Mouse (Mus musculus) embryonic facial prominence, embryonic 15.5 days (tissue): Measurements from ENCODE around the gene Gstt3. TPM values are rescaled to one million over a fixed set of nuclear protein-coding genes. Genes with fewer than 3 reads are reported as not detected.

ENCODE experiments used
- ATAC-seq: fragments of 200-750 bp; cut with Nextera tagmentation; 2 replicates; pipeline ENCODE4 v1.8.0; 2017; ENCODE audit warnings: low read depth, moderate TSS enrichment; ENCODE audit not compliant: insufficient number of reproducible peaks, low FRiP score, low TSS enrichment
- H3K27ac ChIP-seq: fragments of 300-500 bp; sonication (generic); replicated peaks from 2 replicates; pipeline ENCODE4 v1.5.1; 2015; ENCODE audit warnings: mild to moderate bottlenecking, inconsistent platforms
- H3K27me3 ChIP-seq: fragments of 300-500 bp; sonication (generic); 2 replicates; pipeline ENCODE4 v1.6.1; 2015; ENCODE audit warnings: inconsistent platforms
- H3K36me3 ChIP-seq: fragments of 300-500 bp; sonication (generic); 2 replicates; pipeline ENCODE4 v1.6.1; 2015; ENCODE audit warnings: mild to moderate bottlenecking, inconsistent platforms
- H3K4me1 ChIP-seq: fragments of 300-500 bp; sonication (generic); 2 replicates; pipeline ENCODE4 v1.6.1; 2015; ENCODE audit warnings: inconsistent platforms
- H3K4me2 ChIP-seq: fragments of 300-500 bp; sonication (generic); replicated peaks from 2 replicates; pipeline ENCODE4 v1.6.1; 2015; ENCODE audit warnings: mild to moderate bottlenecking, inconsistent platforms
- H3K4me3 ChIP-seq: fragments of 300-500 bp; sonication (generic); replicated peaks from 2 replicates; pipeline ENCODE4 v1.5.1; 2015; ENCODE audit warnings: mild to moderate bottlenecking, inconsistent platforms
- H3K9ac ChIP-seq: fragments of 300-500 bp; sonication (generic); 2 replicates; pipeline ENCODE4 v1.6.1; 2015; ENCODE audit warnings: inconsistent platforms
- H3K9me3 ChIP-seq: fragments of 300-500 bp; sonication (generic); replicated peaks from 2 replicates; pipeline ENCODE4 v1.6.1; 2016; ENCODE audit warnings: inconsistent platforms
- WGBS: fragments of 180-500 bp; shearing (Covaris S2); methylation state at CpG from one replicate; pipeline ENCODE4 v1.1.7; 2015; 5-methylcytosine and 5-hydroxymethylcytosine counted together
- polyA plus RNA-seq: library from polyadenylated mRNA; unstranded; fragments of >200 nt; fragmentation: Nextera tagmentation; extraction: Ambion mirVana; gene quantifications from 2 replicates; pipeline ENCODE4 v1.2.1, GENCODE M21; 2015

Gene Gstt3
- 17.1 and 18.1 TPM in 2 replicates for polyA plus RNA-seq

DNA sequence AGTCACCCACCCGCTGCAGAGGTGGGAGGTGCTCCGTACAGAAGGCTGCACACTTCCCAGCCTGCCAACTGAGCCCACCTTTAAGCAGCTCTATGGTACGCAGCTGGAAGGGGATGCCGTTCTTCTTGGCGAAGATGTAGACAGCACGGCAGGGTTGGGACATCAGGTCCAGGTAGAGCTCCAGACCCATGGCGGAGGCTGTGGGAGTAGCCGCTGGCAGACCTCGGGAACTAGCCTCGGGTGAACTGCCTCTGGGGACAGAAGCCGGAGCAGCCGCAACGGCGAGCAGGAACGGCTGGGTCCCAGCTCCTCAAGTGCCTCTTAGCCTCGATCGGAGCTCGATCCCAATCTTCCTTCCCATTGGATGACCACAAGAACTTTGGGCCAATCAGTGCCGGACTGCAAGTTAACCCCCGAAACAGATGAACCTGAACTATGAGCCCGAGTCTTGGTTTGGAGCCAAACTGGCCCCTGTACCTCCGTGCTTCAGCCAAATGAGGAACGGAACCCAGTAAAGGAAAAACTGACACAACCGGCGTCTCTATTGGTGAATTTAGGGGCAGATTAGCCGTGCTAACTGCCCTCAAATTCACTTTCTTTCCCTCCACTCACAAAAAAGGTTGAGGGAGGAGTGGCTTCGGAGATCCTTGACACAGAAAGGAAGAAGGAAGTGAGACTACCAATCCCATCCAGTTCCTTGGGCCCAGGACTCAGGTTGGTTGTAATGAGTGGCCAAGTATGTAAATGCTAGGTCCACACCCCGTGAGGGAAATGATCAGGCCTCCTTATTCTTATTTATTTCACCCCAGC lies at the start of gene Gstt3, which contains the start of gene Gm20441:
Gene Gstt3, minus strand, starts transcription at position 646 of the 810 bp plus-strand sequence.
Gene Gm20441, minus strand, starts transcription at position 186 of the 810 bp plus-strand sequence.
- Histone ChIP-seq H3K36me3 (no peaks in the 10 kb centered on the region), H3K27ac (peak within 1 kb of the TSS; percentile 71), H3K4me1 (peaks cover 17% of the 10 kb centered on the region), H3K4me3 (peak within 1 kb of the TSS; percentile 52), H3K4me2 (peak within 1 kb of the TSS; percentile 88), H3K27me3 (peaks cover 18% of the 10 kb centered on the region; the same call in 1 of the 2 replicates), H3K9ac (peak within 1 kb of the TSS; percentile 45), H3K9me3 (no peaks in the 10 kb centered on the region)
- WGBS: under 1% methylated on average over 28 of the region's 28 CpGs
- ATAC-seq: peak; percentile 71; the same call in 1 of the 2 replicates

DNA sequence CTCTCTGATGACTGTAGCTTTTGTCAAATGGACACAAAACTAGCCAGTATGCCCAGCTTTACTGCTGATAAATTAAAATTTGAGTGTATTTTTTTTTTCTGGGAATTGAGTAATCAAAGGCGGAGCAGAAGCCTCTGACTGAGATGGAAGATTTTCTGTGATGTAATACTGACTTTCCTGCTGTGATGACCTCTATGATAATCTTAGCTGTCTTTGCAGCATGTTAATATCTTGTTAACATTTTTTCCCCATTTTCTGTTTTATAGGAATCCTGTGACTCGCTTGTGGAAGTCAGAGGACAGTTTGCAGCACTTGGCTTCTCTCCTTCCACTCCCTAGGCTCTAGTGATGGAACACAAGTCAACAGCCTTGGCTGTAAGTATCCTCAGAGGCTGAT lies 49.1 kb upstream of the Gstt3 start:
- H3K4me3 ChIP-seq: no peak overlapping the region
- no peak overlapping the region for H3K9ac ChIP-seq
- peaks cover 28% of the 10 kb centered on the region for H3K4me1 ChIP-seq
- no peak overlapping the region for H3K27ac ChIP-seq
- 0 out of 2 replicates have a peak, but pooled peaks cover 9% of the 10 kb centered on the region for H3K27me3 ChIP-seq
- H3K4me2 ChIP-seq: no peak overlapping the region
- 70% methylated on average over 2 of the region's 2 CpGs for WGBS
- no peak for ATAC-seq
- no peaks in the 10 kb centered on the region for H3K9me3 ChIP-seq
- H3K36me3 ChIP-seq: no peaks in the 10 kb centered on the region

DNA sequence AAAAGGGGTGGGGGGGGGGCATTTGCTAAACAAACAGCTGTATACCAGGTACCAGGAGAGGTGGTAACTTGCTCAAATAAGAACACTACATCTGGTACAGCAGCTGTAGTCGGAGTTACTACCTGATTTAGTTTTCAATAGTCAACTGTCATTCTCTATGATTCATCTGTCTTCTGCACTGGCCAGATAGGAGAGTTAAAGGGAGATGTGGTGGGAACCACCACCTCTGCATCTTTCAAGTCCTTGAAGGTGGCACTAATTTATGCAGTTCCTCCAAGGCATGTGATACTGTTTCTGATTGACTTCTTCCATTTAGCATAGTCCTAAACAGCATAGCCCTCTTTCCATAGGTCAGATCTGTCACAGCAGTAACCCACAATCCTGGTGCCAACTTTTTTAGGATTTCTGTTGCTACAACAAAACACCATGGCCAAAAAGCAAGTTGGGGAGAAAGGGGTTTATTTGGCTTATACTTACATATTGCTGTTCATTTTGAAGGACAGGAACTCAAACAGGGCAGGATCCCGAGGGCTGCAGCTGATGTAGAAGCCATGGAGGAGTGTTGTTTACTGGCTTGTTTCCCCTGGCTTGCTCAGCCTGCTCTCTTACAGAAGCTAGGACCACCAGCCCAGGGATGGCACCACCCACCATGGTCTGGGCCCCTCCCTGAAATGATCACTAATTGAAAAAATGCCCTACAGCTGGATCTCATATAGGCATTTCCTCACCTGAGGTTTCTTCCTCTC lies 48.5 kb upstream of the Gstt3 start:
- no peak overlapping the region for H3K4me2 ChIP-seq
- no peaks in the 10 kb centered on the region for H3K36me3 ChIP-seq
- H3K27me3 ChIP-seq: 0 out of 2 replicates have a peak, but pooled peaks cover 9% of the 10 kb centered on the region
- no peak overlapping the region for H3K27ac ChIP-seq
- no peaks in the 10 kb centered on the region for H3K9me3 ChIP-seq
- peaks cover 22% of the 10 kb centered on the region for H3K4me1 ChIP-seq
- ATAC-seq: no peak
- 68% methylated on average over 2 of the region's 2 CpGs for WGBS
- H3K9ac ChIP-seq: no peak overlapping the region
- H3K4me3 ChIP-seq: no peak overlapping the region

DNA sequence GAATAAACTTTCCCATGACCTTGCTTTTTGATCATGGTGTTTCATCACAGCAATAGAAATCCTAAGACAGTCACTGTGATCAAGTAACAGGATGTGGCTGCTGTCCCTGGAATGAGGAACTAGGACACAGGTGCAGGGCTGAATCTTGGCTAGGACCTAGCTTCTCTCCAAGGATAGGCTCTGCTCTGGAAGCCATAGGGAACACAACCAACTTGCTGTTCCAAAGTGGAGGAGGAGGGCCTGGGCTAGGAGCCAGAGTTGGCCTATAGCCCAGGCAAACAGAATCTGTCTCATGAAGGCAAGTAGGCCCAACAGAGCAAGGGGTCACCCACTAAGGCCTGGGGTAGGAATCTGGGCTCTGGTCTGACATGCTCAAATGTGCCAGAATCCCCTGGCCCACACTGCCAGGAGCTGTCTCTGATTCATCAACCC lies 47.3 kb upstream of the Gstt3 start:
- 0 out of 2 replicates have a peak, but pooled peaks cover 4% of the 10 kb centered on the region for H3K27me3 ChIP-seq
- no peak overlapping the region for H3K9ac ChIP-seq
- no peaks in the 10 kb centered on the region for H3K36me3 ChIP-seq
- H3K4me2 ChIP-seq: no peak overlapping the region
- no peak overlapping the region for H3K27ac ChIP-seq
- peaks cover 10% of the 10 kb centered on the region for H3K4me1 ChIP-seq
- ATAC-seq: no peak
- no peaks in the 10 kb centered on the region for H3K9me3 ChIP-seq
- H3K4me3 ChIP-seq: no peak overlapping the region

DNA sequence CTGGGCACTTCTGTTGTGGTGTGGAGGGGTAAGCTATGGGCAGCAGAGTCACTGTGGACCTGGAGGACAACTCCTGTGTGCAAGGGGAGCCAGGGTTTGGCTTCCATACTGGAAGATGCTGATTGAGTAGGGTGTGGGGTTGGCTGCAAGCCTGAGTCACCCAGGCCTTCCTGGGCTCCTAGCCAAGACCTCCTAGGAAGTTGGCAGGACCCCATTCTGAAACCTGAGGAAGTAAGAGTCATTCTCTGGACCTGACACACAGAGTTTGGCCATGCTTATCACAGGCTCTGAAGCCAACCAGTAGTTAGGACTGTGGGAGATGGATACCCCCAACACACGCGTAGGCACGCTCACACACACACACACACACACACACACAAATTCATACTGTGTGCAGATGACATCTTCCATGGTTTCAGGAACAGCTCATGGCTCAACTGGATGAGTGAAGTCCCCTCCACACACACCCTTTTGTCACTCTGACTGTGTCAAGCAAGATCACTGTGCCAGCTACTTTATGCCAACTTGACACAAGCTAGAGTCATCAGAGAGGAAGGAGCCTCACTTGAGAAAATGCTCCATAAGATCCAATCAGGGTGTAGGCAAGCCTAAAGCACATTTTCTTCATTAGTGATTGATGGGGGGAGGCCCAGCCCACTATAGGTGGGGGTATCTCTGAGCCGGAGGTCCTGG lies 46.6 kb upstream of the Gstt3 start:
- Histone ChIP-seq H3K4me3 (no peak overlapping the region), H3K4me1 (peaks cover 7% of the 10 kb centered on the region; the same call in 1 of the 2 replicates), H3K9ac (no peak overlapping the region), H3K27ac (no peak overlapping the region), H3K4me2 (no peak overlapping the region), H3K36me3 (no peaks in the 10 kb centered on the region), H3K9me3 (no peaks in the 10 kb centered on the region), H3K27me3 (no peaks in the 10 kb centered on the region)
- no peak for ATAC-seq
- 81% methylated on average over 4 of the region's 4 CpGs for WGBS

DNA sequence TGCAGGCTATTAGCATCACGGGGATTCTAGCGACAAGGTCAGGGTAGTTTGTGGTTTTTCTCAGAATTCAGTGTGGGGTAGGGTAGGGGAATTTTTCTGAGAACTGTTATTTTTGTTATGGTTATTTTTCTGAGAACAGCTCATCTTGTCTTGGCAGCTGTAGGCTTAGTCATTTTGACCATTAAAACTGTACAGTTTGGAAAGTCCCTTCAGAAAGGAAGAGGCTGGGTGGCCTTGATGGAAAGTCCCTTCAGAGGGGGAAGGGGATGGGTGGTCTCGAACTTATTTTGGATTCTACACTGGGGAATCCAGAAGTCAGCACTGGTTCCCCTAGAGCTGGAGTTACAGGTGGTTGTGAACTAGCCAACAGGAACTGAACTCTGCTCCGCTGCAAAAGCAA lies 43.3 kb upstream of the Gstt3 start:
- 80% methylated on average over 4 of the region's 4 CpGs for WGBS
- Histone ChIP-seq H3K4me2 (no peak overlapping the region), H3K4me3 (no peak overlapping the region), H3K9ac (no peak overlapping the region), H3K9me3 (no peaks in the 10 kb centered on the region), H3K27ac (no peak overlapping the region), H3K36me3 (no peaks in the 10 kb centered on the region), H3K4me1 (peaks cover 7% of the 10 kb centered on the region; the same call in 1 of the 2 replicates), H3K27me3 (no peaks in the 10 kb centered on the region)
- no peak for ATAC-seq

DNA sequence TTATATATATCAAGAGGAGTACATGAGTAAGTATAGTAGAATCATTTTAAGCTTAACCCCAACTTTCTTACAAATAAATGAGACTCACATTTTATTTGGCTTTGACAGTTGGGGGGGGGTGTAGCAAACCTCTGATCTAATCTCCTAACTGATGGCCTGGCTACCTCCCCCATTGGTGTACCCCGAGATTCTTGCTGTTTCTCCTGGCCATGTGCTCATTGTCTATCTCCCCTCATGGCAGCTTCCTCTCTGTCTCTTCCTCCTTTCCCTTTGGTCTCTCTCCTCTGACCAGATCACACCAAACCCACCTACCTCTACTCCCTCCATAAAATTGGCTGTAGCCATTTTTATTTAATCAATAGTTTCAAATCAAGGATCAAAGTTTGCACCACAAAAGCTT lies 42.6 kb upstream of the Gstt3 start:
- H3K4me3 ChIP-seq: no peak overlapping the region
- H3K27me3 ChIP-seq: no peaks in the 10 kb centered on the region
- 88% methylated on average over 1 of the region's 1 CpGs for whole genome bisulfite sequencing
- no peak for ATAC-seq
- H3K9ac ChIP-seq: no peak overlapping the region
- peaks cover 7% of the 10 kb centered on the region; the same call in 1 of the 2 replicates for H3K4me1 ChIP-seq
- H3K27ac ChIP-seq: no peak overlapping the region
- H3K4me2 ChIP-seq: no peak overlapping the region
- H3K36me3 ChIP-seq: no peaks in the 10 kb centered on the region
- no peaks in the 10 kb centered on the region for H3K9me3 ChIP-seq

DNA sequence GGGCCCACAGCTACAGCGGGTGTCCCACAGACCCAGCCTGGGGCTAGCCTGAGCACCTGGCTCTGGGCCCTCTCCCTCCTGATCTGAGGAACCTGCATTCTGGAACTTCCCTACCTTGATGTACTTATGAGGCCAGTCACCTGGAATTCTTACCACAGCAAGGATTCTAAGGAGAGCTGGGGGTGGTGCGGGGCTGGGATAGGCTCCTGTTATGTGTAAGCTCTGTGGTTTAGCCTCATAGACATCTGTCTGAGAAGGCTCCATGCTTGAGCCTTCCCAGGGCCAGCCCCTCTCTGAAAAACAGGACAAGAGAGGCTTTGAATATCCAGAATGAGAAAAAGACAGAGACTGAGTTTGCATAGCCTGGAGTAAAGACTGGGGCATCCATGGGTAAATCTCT lies 41.2 kb upstream of the Gstt3 start, which contains the start of gene Gstt4:
Gene Gstt4, minus strand, starts transcription at position 101 of the 400 bp plus-strand sequence.
- no peak within 1 kb of the TSS for H3K4me3 ChIP-seq
- no peak within 1 kb of the TSS for H3K27ac ChIP-seq
- no peak within 1 kb of the TSS for H3K4me2 ChIP-seq
- peaks cover 3% of the 10 kb centered on the region; the same call in 1 of the 2 replicates for H3K4me1 ChIP-seq
- no peaks in the 10 kb centered on the region for H3K27me3 ChIP-seq
- no peak for ATAC-seq
- H3K9me3 ChIP-seq: no peaks in the 10 kb centered on the region
- no peak within 1 kb of the TSS for H3K9ac ChIP-seq
- no peaks in the 10 kb centered on the region for H3K36me3 ChIP-seq
- 86% methylated on average over 2 of the region's 2 CpGs for WGBS

DNA sequence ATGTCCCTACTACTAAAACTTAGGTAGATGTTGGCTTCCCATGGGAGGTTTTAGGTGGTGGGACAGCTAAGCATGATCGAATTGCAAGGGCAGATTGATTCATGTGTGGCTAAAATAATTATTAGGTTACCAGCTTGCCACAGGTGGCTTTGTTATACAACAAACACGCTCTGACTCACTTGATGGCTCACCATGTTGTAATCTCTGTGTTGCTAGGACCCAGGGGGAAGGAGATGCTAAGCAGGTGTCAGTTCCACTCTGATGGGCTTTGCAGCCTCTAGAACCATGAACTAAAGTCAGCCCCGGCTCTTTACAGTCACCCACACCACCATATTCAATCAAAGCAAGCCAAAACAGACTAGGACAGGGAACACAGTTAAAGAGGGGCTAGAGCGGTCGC lies 38.7 kb upstream of the Gstt3 start:
- Histone ChIP-seq H3K9ac (no peak overlapping the region), H3K9me3 (no peaks in the 10 kb centered on the region), H3K27ac (no peak overlapping the region), H3K36me3 (no peaks in the 10 kb centered on the region), H3K4me2 (no peak overlapping the region), H3K4me3 (no peak overlapping the region), H3K4me1 (no peaks in the 10 kb centered on the region), H3K27me3 (no peaks in the 10 kb centered on the region)
- WGBS: 84% methylated on average over 5 of the region's 5 CpGs
- ATAC-seq: no peak

DNA sequence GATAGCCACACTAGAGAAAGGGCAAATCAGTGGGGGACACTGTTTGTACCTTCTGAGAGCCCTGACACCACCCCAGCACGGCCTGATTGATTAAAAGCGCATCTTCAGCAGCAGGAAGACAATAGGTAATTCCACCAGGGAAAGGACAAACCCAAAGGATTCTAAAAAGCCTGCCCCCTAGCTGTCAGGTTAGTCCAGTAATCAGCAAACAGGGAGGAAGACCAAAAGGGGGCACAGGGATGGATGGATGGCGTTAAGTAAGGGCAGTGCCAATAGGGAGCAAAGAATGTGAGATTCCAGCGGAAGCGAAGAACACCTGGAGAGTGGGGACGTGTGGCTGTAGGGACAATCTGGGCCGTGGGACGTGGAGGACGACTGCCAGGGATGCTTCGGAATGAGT lies 37.4 kb upstream of the Gstt3 start:
- H3K36me3 ChIP-seq: no peaks in the 10 kb centered on the region
- H3K4me3 ChIP-seq: no peak overlapping the region
- H3K4me1 ChIP-seq: no peaks in the 10 kb centered on the region
- no peak overlapping the region for H3K4me2 ChIP-seq
- no peak for ATAC-seq
- WGBS: 59% methylated on average over 10 of the region's 10 CpGs
- no peaks in the 10 kb centered on the region for H3K27me3 ChIP-seq
- no peaks in the 10 kb centered on the region for H3K9me3 ChIP-seq
- no peak overlapping the region for H3K9ac ChIP-seq
- H3K27ac ChIP-seq: no peak overlapping the region

DNA sequence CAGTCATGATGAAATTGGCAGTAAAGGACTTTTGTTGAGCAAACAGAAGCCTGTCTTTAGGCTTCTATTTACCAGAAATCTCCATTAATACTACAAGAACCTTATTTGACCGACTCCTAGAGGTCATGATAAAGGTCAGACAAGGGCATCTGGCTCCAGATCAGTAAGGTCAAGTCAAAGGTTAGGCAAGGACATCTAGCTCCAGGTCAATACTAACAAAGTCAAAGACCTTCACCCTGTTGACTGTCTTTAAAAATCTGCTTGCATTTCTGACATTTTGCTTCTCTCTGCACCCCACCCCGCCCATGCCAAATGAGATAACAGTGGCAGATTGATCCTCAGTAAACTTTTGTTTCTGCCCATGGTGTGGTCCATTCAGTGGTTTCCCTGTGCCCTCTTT lies 23.0 kb upstream of the Gstt3 start:
- Histone ChIP-seq H3K27me3 (no peaks in the 10 kb centered on the region), H3K9me3 (no peaks in the 10 kb centered on the region), H3K27ac (no peak overlapping the region), H3K4me3 (no peak overlapping the region), H3K36me3 (no peaks in the 10 kb centered on the region), H3K4me2 (no peak overlapping the region), H3K9ac (no peak overlapping the region), H3K4me1 (no peaks in the 10 kb centered on the region)
- no peak for ATAC-seq
- WGBS: 52% methylated on average over 2 of the region's 2 CpGs
